Mouse (Mus musculus) testis, adult 2 months (tissue): ENCODE data around the gene Pms2.

Experiments
- CTCF ChIP-seq: fragments of 200-500 bp; IDR thresholded peaks from 2 replicates; pipeline ENCODE4 v1.5.1; 2012; ENCODE audit warnings: low read depth, mild to moderate bottlenecking, inconsistent platforms, low read length, moderate library complexity; ENCODE audit not compliant: control insufficient read depth, insufficient read depth, insufficient replicate concordance
- POLR2A ChIP-seq: fragments of 200-500 bp; IDR thresholded peaks from 2 replicates; pipeline ENCODE4 v1.6.1; 2012; ENCODE audit warnings: low read depth, mild to moderate bottlenecking, inconsistent platforms, low read length, moderate library complexity; ENCODE audit not compliant: control insufficient read depth

GRCm38 (mm10) chr5:143976726-143977431 lies 67.1 kb downstream of the Pms2 start:
- TF ChIP-seq CTCF (no peak), POLR2A (no peak)
